Mouse (Mus musculus): ENCODE results near the gene Krt28. TPM values are rescaled to one million over a fixed set of nuclear protein-coding genes. Genes with fewer than 3 reads are reported as not detected.

The Krt28 gene
- polyA plus RNA-seq, 1 experiment from 2014 or later, result 0.65 TPM

DNA sequence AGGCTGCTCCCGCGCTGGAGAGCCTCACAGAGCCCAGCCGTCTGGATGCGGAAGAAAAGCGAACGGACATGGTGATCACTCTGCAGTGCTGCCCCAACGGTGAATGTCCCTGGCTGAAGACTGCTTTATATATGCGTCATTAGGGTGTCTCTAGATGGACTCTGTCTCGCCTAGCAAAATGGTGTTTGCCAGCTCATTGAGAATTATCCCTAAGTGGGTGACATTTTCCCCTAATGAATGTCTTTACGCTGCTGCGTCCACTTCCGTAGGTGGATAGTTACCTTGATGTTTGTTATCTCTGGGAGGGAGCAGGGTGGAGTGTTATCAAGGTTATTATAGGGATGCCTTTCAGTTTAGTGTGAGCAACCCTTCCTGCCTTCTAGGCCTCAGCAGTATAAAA is 23.7 kb downstream of the Krt28 start, which contains the start of gene Krt27:
TSS of gene Krt27 (minus strand) at position 101 of the 400 bp plus-strand sequence.
- ATAC-seq (ENCODE audit: low FRiP score, low read depth), result no peak
- 78% methylated on average over 12 of the region's 12 CpGs for WGBS

DNA sequence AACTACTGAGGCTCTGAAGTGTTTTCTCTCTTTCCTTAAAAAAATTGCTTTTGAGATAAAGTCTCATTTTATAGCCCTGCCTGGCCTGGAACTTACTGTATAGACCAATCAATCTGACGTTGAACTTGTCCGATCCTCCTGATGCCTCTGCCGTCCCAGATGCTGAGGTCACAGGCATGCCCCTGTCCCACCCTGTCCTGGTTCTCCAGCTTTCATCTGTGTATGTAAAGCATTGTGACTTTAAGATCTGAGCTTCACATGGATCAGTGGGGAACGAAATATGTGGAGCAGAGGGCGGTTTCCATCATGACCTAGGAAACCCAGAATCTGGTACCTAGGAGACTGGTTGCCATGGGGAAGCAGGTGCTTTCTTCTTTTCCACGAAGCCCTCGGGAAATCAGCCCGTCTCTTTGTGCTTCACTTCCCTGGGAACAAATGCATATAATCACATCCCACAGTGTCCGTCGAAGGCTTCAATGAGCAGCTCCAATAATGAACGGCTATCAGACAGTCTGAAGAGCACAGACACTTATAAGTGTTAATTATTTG is 35.3 kb downstream of the Krt28 start:
- Histone ChIP-seq H3K27ac (replicated peaks) (no peak overlapping the region; the same call in 1 of the 2 replicates), H3K4me2 (no peak overlapping the region), H3K9ac (no peak overlapping the region)

More for the DNA sequence above, 23.7 kb downstream of the Krt28 start, which contains the start of gene Krt27:
- H3K4me2 ChIP-seq, result no peak within 1 kb of the TSS
- H3K4me3 ChIP-seq, result no peak within 1 kb of the TSS
- H3K36me3 ChIP-seq, result no peaks in the 10 kb centered on the region
- H3K27ac ChIP-seq (replicated peaks), result no peak within 1 kb of the TSS
- no peaks in the 10 kb centered on the region for H3K9me3 ChIP-seq
- no peaks in the 10 kb centered on the region for H3K4me1 ChIP-seq (replicated peaks)
- H3K9ac ChIP-seq, result no peak within 1 kb of the TSS
- H3K27me3 ChIP-seq, result no peaks in the 10 kb centered on the region

DNA sequence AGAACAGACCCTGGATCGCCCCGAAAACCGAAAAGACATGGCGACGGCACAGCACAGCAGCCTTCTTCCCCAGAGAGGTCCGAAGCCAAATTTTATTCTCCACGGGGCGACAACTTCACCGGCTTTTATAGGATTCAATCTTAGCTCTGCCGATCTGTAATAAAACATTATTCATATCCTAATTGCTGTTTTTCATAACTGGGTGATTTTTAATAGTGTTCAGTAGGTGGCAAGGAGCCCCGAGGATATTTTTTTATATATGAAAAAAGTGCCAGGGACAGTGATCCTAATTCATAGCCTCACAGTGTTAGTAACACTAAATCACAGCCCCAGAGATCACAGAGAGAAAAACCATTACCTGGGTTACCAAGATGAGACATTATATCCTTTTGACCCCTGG is 36.8 kb downstream of the Krt28 start, which contains the start of gene Krt26:
TSS of gene Krt26 (minus strand) at position 101 of the 400 bp plus-strand sequence.
- Histone ChIP-seq H3K4me3 (no peak within 1 kb of the TSS), H3K4me2 (no peak within 1 kb of the TSS), H3K9me3 (no peaks in the 10 kb centered on the region), H3K36me3 (no peaks in the 10 kb centered on the region), H3K4me1 (replicated peaks) (peaks cover 7% of the 10 kb centered on the region), H3K9ac (no peak within 1 kb of the TSS), H3K27ac (replicated peaks) (no peak within 1 kb of the TSS), H3K27me3 (no peaks in the 10 kb centered on the region)
- 86% methylated on average over 11 of the region's 11 CpGs for WGBS
- ATAC-seq (ENCODE audit: low FRiP score, low read depth), result no peak

More for the DNA sequence above, 35.3 kb downstream of the Krt28 start:
- no peaks in the 10 kb centered on the region for H3K27me3 ChIP-seq
- H3K36me3 ChIP-seq, result no peaks in the 10 kb centered on the region
- 15% methylated on average over 11 of the region's 11 CpGs for WGBS
- H3K4me1 ChIP-seq (replicated peaks), result peaks cover 7% of the 10 kb centered on the region
- no peak overlapping the region for H3K4me3 ChIP-seq
- no peaks in the 10 kb centered on the region for H3K9me3 ChIP-seq
- ATAC-seq (ENCODE audit: low FRiP score, low read depth), result no peak

DNA sequence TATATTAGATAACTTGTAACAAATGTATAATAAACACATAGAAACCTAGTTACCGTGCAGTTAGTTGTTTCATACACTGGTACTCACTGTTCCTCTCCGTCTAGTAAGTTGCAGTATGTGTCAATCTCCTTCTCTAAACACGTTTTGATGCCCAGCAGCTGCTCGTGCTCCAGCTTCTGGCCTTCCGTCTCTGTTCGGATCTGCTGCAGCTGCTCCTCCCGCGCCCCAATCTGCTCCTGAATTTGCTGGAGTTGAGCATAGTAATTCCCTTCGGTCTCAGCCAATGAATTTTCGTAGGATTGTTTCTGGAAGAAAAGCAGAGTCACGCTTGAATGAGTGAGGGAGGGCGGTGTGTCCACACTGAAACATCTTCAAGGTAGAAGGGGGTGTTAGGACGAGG is 41.3 kb downstream of the Krt28 start:
- Histone ChIP-seq H3K9ac (no peak overlapping the region), H3K27me3 (no peaks in the 10 kb centered on the region), H3K36me3 (no peaks in the 10 kb centered on the region), H3K4me1 (replicated peaks) (no peaks in the 10 kb centered on the region), H3K4me3 (no peak overlapping the region), H3K9me3 (no peaks in the 10 kb centered on the region), H3K4me2 (peak overlapping the region; percentile 16; the same call in 1 of the 2 replicates), H3K27ac (replicated peaks) (no peak overlapping the region)
- 41% methylated on average over 13 of the region's 13 CpGs for WGBS
- ATAC-seq (ENCODE audit: low FRiP score, low read depth), result no peak

DNA sequence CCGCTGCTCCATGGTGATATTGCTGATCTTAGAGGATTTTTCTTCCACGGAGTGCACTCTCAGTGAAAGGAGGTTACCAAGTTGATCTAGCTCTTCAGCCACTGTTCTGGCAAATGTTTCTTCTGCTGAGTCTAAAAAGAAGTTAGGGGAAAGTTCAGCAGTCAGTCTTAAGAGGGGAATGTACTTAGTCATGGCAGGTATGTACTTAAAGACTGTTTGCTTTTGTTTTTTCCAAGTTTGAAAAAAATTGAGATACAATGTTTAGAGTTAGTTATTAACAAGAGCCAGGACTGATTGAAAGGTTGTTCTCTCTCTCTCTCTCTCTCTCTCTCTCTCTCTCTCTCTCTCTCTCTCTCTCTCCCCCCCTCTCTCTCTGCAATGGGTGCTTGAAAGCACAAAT is 45.0 kb downstream of the Krt28 start:
- Histone ChIP-seq H3K27ac (replicated peaks) (no peak overlapping the region), H3K9ac (no peak overlapping the region), H3K4me3 (no peak overlapping the region), H3K27me3 (no peaks in the 10 kb centered on the region), H3K4me2 (no peak overlapping the region), H3K9me3 (no peaks in the 10 kb centered on the region), H3K4me1 (replicated peaks) (no peaks in the 10 kb centered on the region), H3K36me3 (no peaks in the 10 kb centered on the region)
- ATAC-seq (ENCODE audit: low FRiP score, low read depth), result no peak
- WGBS, result 58% methylated on average over 2 of the region's 2 CpGs

DNA sequence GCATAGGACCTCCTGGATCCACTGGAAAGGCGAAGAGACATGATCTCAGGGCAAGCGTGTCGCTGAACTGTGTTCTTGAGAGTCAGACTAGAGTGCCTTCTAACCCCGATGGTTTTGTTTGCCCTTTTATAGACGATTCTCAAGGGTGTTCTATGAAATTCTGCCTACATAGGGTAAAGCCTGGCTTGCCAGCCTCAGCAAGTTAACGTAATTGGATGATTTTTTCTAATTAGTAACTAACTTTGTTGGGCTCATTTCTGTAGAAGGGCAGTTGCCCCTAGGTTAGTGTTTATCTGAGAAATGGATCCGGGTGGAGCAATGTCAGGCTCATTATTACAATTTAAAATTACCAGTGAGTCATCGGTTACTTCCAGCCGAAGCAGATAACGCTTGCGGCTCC is 51.9 kb downstream of the Krt28 start, which contains the start of gene Krt25:
TSS of gene Krt25 (minus strand) at position 101 of the 400 bp plus-strand sequence.
- no peaks in the 10 kb centered on the region for H3K36me3 ChIP-seq
- H3K27ac ChIP-seq (replicated peaks), result no peak within 1 kb of the TSS
- no peak within 1 kb of the TSS for H3K9ac ChIP-seq
- ATAC-seq (ENCODE audit: low FRiP score, low read depth), result no peak
- WGBS, result 94% methylated on average over 11 of the region's 11 CpGs
- H3K4me3 ChIP-seq, result no peak within 1 kb of the TSS
- no peaks in the 10 kb centered on the region for H3K4me1 ChIP-seq (replicated peaks)
- no peaks in the 10 kb centered on the region for H3K27me3 ChIP-seq
- no peak within 1 kb of the TSS for H3K4me2 ChIP-seq
- H3K9me3 ChIP-seq, result no peaks in the 10 kb centered on the region

DNA sequence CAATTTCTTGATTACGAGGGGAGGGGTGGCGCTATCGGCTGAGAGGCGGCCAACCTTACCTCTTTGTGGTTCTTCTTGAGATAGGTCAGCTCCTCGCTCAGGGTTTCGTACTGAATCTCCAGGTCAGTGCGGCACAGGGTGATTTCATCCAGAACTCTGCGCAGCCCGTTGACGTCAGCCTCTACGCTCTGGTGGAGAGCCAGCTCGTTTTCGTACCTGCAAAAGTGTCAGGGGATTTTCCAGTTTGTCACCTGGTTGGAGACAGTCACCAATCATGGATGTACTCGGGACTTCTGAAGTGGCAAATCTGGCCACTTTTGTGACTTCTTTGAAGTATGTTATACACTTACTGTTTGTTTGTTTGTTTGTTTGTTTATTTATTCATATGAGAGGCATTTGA is 53.6 kb downstream of the Krt28 start:
- Histone ChIP-seq H3K36me3 (no peaks in the 10 kb centered on the region), H3K27ac (replicated peaks) (no peak overlapping the region), H3K9me3 (no peaks in the 10 kb centered on the region), H3K4me1 (replicated peaks) (peaks cover 6% of the 10 kb centered on the region; the same call in 1 of the 2 replicates), H3K9ac (no peak overlapping the region), H3K27me3 (no peaks in the 10 kb centered on the region), H3K4me3 (no peak overlapping the region), H3K4me2 (no peak overlapping the region)
- no peak for ATAC-seq (ENCODE audit: low FRiP score, low read depth)
- 88% methylated on average over 14 of the region's 14 CpGs for whole genome bisulfite sequencing

DNA sequence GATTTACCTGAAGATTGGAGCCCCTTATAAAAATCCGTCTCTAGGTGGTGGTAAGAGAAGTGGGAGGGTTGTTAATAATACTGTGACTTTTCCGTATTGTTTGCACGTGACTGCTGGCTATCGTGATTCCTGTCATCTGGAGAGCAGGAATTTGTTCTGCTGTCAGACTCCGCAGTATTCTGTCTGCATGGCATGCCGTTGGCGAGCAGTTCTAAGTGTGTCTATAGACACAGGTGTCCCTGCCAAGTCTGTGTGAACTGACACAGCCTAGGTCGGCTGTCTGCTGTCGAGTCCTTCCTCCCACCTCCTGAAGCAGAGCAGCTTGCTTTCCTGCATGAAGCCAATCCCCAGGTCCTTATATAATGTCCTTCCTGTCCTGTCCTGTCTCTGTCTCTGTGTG is 55.6 kb downstream of the Krt28 start:
- no peak for ATAC-seq (ENCODE audit: low FRiP score, low read depth)
- WGBS, result 68% methylated on average over 9 of the region's 9 CpGs
- Histone ChIP-seq H3K4me3 (no peak overlapping the region), H3K27me3 (no peaks in the 10 kb centered on the region), H3K27ac (replicated peaks) (no peak overlapping the region), H3K9me3 (no peaks in the 10 kb centered on the region), H3K4me1 (replicated peaks) (peaks cover 6% of the 10 kb centered on the region; the same call in 1 of the 2 replicates), H3K36me3 (no peaks in the 10 kb centered on the region), H3K4me2 (no peak overlapping the region), H3K9ac (no peak overlapping the region)

DNA sequence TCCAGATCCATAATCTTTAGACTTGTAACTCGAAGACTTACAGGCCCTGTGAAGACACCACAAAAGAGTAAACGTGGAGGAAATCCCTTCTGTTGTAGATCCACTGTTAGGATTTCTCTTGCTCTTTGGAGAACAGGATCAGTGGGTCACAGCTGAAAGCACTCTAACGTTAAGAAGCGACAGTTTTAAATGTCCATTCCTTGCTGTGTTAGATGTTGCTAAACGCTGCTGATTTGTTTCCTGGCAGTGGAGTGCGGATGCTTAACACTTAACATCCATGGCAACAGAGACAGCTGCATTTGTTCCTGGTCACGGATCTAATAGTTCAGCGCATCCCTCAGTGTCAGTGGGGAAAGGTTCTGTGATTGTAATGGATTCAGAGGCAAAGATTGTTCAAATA is 58.2 kb downstream of the Krt28 start:
- Histone ChIP-seq H3K4me2 (no peak overlapping the region), H3K36me3 (no peaks in the 10 kb centered on the region), H3K9me3 (no peaks in the 10 kb centered on the region), H3K4me1 (replicated peaks) (peaks cover 6% of the 10 kb centered on the region; the same call in 1 of the 2 replicates), H3K9ac (no peak overlapping the region), H3K27me3 (no peaks in the 10 kb centered on the region), H3K27ac (replicated peaks) (peak overlapping the region; percentile 1; the same call in 1 of the 2 replicates), H3K4me3 (no peak overlapping the region)
- WGBS, result 34% methylated on average over 8 of the region's 8 CpGs
- no peak for ATAC-seq (ENCODE audit: low FRiP score, low read depth)

Other genes with a start within 250 kb of the Krt28 start
- 0.08 TPM in 2 replicates for gene Ccr7, start 219.8 kb downstream of the Krt28 start, polyA plus RNA-seq (2015; fragmentation: Nextera tagmentation; extraction: Ambion mirVana)
- 253 and 266 TPM in 2 replicates for gene Smarce1, start 143.9 kb downstream of the Krt28 start, polyA plus RNA-seq (2015; fragmentation: Nextera tagmentation; extraction: Ambion mirVana)
- 7.7 and 8.9 TPM in 2 replicates for gene Krt222, start 130.8 kb downstream of the Krt28 start, polyA plus RNA-seq (2015; fragmentation: Nextera tagmentation; extraction: Ambion mirVana)
- gene Krt24, start 89.6 kb downstream of the Krt28 start, polyA plus RNA-seq (2015; fragmentation: Nextera tagmentation; extraction: Ambion mirVana), result 0.13 TPM in 1 of 2 replicates, not detected in the other
- 0.81 and 0.96 TPM in 2 replicates for gene Krt25, start 52.0 kb downstream of the Krt28 start, polyA plus RNA-seq (2015; fragmentation: Nextera tagmentation; extraction: Ambion mirVana)
- 0.25 and 0.26 TPM in 2 replicates for gene Krt26, start 36.9 kb downstream of the Krt28 start, polyA plus RNA-seq (2015; fragmentation: Nextera tagmentation; extraction: Ambion mirVana)
- 0.16 TPM in 1 of 2 replicates, not detected in the other for gene Krt27, start 23.8 kb downstream of the Krt28 start, polyA plus RNA-seq (2015; fragmentation: Nextera tagmentation; extraction: Ambion mirVana)
- 29.6 and 30.6 TPM in 2 replicates for gene Krt10, start 14.5 kb upstream of the Krt28 start, polyA plus RNA-seq (2015; fragmentation: Nextera tagmentation; extraction: Ambion mirVana)
- gene Krt12, start 47.4 kb upstream of the Krt28 start, polyA plus RNA-seq (2015; fragmentation: Nextera tagmentation; extraction: Ambion mirVana), result 0.30 TPM in 1 of 2 replicates, not detected in the other
- 0.14 and 0.24 TPM in 2 replicates for gene Krt20, start 63.2 kb upstream of the Krt28 start, polyA plus RNA-seq (2015; fragmentation: Nextera tagmentation; extraction: Ambion mirVana)
- gene Krt23, start 118.2 kb upstream of the Krt28 start, polyA plus RNA-seq (2015; fragmentation: Nextera tagmentation; extraction: Ambion mirVana), result 0.20 and 0.31 TPM in 2 replicates
- gene Krt39, start 146.4 kb upstream of the Krt28 start, polyA plus RNA-seq (2015; fragmentation: Nextera tagmentation; extraction: Ambion mirVana), result not detected in 2 replicates
- not detected in 2 replicates for gene Krt40, start 168.3 kb upstream of the Krt28 start, polyA plus RNA-seq (2015; fragmentation: Nextera tagmentation; extraction: Ambion mirVana)
- gene Krtap3-3, start 176.0 kb upstream of the Krt28 start, polyA plus RNA-seq (2015; fragmentation: Nextera tagmentation; extraction: Ambion mirVana), result not detected in 2 replicates
- gene Krtap3-2, start 181.9 kb upstream of the Krt28 start, polyA plus RNA-seq (2015; fragmentation: Nextera tagmentation; extraction: Ambion mirVana), result not detected in 2 replicates
- not detected in 2 replicates for gene Gm11939, start 184.6 kb upstream of the Krt28 start, polyA plus RNA-seq (2015; fragmentation: Nextera tagmentation; extraction: Ambion mirVana)
- gene Krtap3-1, start 191.7 kb upstream of the Krt28 start, polyA plus RNA-seq (2015; fragmentation: Nextera tagmentation; extraction: Ambion mirVana), result not detected in 2 replicates
- not detected in 2 replicates for gene Krtap1-5, start 206.1 kb upstream of the Krt28 start, polyA plus RNA-seq (2015; fragmentation: Nextera tagmentation; extraction: Ambion mirVana)
- not detected in 2 replicates for gene Krtap1-4, start 208.8 kb upstream of the Krt28 start, polyA plus RNA-seq (2015; fragmentation: Nextera tagmentation; extraction: Ambion mirVana)
- gene Krtap1-3, start 216.4 kb upstream of the Krt28 start, polyA plus RNA-seq (2015; fragmentation: Nextera tagmentation; extraction: Ambion mirVana), result not detected in 2 replicates
- gene Krtap9-3, start 223.2 kb upstream of the Krt28 start, polyA plus RNA-seq (2015; fragmentation: Nextera tagmentation; extraction: Ambion mirVana), result not detected in 2 replicates
- gene Gm11938, start 228.4 kb upstream of the Krt28 start, polyA plus RNA-seq (2015; fragmentation: Nextera tagmentation; extraction: Ambion mirVana), result not detected in 2 replicates
- not detected in 2 replicates for gene Gm11937, start 235.3 kb upstream of the Krt28 start, polyA plus RNA-seq (2015; fragmentation: Nextera tagmentation; extraction: Ambion mirVana)
- gene Krtap2-4, start 239.9 kb upstream of the Krt28 start, polyA plus RNA-seq (2015; fragmentation: Nextera tagmentation; extraction: Ambion mirVana), result not detected in 2 replicates
- gene Gm11562, start 245.5 kb upstream of the Krt28 start, polyA plus RNA-seq (2015; fragmentation: Nextera tagmentation; extraction: Ambion mirVana), result not detected in 2 replicates

Data from hindbrain, embryonic 15.5 days (tissue).